Mouse (Mus musculus): ENCODE measurements around the gene Ypel5. TPM values are rescaled to one million over a fixed set of nuclear protein-coding genes. Genes with fewer than 3 reads are reported as not detected.
A peak's percentile ranks its signal among the peaks of the same experiment; 100 is the strongest.

Gene Ypel5
- polyA plus RNA-seq, 1 experiment from 2014 or later: 109 TPM

DNA sequence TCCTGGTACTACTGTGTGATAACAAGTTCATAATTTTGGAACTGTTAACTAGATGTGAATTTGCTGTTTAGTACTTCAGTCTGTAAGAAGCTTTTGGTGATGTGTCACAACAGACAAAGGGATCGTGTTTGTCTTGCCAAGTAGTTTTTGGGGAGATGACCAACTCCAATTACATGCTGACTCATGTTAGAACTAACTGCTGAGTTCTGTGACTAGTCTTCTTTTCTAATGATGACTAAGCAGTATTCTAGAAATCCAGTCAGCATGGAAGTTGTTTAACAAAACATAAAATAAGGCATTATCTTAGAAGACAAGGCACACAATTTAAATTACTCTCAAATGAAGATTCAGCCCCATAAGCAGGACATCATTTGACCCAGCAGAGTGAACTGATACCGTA lies 2.7 kb downstream of the Ypel5 start:
- Histone ChIP-seq H3K4me3 (ENCODE audit: low read depth, low read length) (no peak overlapping the region), H3K27me3 (replicated peaks; ENCODE audit: insufficient read depth, low read length) (no peaks in the 10 kb centered on the region), H3K27ac (ENCODE audit: low read length) (no peak overlapping the region), H3K36me3 (ENCODE audit: insufficient read depth, low read length) (no peaks in the 10 kb centered on the region), H3K4me1 (ENCODE audit: insufficient read depth, low read depth, low read length) (0 out of 2 replicates have a peak, but pooled peaks cover 2% of the 10 kb centered on the region), H3K4me2 (replicated peaks; ENCODE audit: low read depth, low read length) (no peak overlapping the region), H3K9ac (replicated peaks; ENCODE audit: low read depth) (no peak overlapping the region), H3K9me3 (ENCODE audit: low read length) (no peaks in the 10 kb centered on the region)
- WGBS: 76% methylated on average over 2 of the region's 2 CpGs
- no peak for ATAC-seq
- no peak for DNase-seq (ENCODE audit: low spot score)
- TF ChIP-seq EP300 (IDR thresholded peaks at IDR 0.05) (no peak), CTCF (IDR thresholded peaks at IDR 0.05) (no peak)

DNA sequence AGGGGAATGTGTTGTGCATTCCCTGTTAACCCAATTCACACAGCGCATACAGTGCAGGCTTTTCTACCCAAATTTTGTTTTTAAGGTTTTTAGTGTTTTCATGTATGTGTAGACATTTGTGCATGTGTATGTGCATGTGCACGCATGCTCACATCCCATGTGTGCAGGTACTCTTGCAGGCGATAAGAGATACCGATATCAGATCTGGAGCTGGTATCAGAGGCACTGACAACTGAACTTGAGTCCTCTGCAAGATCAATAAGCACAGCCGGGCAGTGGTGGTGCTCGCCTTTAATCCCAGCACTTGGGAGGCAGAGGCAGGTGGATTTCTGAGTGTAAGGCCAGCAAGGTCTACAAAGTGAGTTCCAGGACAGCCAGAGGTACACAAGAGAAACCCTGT lies 8.1 kb downstream of the Ypel5 start:
- H3K4me3 ChIP-seq (ENCODE audit: low read depth, low read length): no peak overlapping the region
- 93% methylated on average over 6 of the region's 6 CpGs for WGBS
- ATAC-seq: no peak

DNA sequence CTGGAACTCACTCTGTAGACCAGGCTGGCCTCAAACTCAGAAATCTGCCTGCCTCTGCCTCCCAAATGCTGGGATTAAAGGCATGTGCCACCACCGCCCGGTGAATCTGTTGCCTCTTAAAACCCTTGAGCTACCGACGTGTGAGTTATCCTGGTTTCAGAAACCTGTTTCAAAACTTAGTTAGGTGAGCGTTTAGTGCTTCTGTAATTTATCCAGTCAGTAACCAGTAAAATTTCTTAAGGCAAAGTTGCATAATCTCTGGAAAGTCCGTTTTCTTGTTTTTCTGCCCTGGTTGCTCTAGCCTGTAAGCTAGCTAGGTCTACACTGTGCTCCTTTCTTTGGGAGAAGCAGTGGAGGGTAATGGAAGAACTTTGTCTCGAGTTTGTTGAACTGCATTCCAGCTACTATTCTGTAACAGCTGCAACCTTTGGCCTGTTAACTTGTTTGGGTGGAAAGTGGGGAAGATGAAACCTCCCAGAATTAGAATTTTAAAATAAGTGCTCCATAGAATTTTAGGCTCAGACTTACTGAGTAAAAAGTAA lies 8.8 kb downstream of the Ypel5 start:
- TF ChIP-seq CTCF (IDR thresholded peaks at IDR 0.05) (no peak), EP300 (IDR thresholded peaks at IDR 0.05) (no peak)
- Histone ChIP-seq H3K9ac (replicated peaks; ENCODE audit: low read depth) (no peak overlapping the region), H3K9me3 (ENCODE audit: low read length) (no peaks in the 10 kb centered on the region), H3K4me3 (ENCODE audit: low read depth, low read length) (no peak overlapping the region), H3K36me3 (ENCODE audit: insufficient read depth, low read length) (peaks cover 5% of the 10 kb centered on the region; the same call in 1 of the 2 replicates), H3K27ac (ENCODE audit: low read length) (no peak overlapping the region), H3K27me3 (replicated peaks; ENCODE audit: insufficient read depth, low read length) (no peaks in the 10 kb centered on the region), H3K4me1 (ENCODE audit: insufficient read depth, low read depth, low read length) (no peaks in the 10 kb centered on the region), H3K4me2 (replicated peaks; ENCODE audit: low read depth, low read length) (no peak overlapping the region)
- no peak for DNase-seq (ENCODE audit: low spot score)
- ATAC-seq: no peak
- 71% methylated on average over 7 of the region's 7 CpGs for WGBS

More for the DNA sequence above, 8.1 kb downstream of the Ypel5 start:
- no peak for DNase-seq (ENCODE audit: low spot score)
- TF ChIP-seq EP300 (IDR thresholded peaks at IDR 0.05) (no peak), CTCF (IDR thresholded peaks at IDR 0.05) (no peak)
- H3K9me3 ChIP-seq (ENCODE audit: low read length): no peaks in the 10 kb centered on the region
- no peaks in the 10 kb centered on the region for H3K4me1 ChIP-seq (ENCODE audit: insufficient read depth, low read depth, low read length)
- H3K36me3 ChIP-seq (ENCODE audit: insufficient read depth, low read length): no peaks in the 10 kb centered on the region
- no peaks in the 10 kb centered on the region for H3K27me3 ChIP-seq (replicated peaks; ENCODE audit: insufficient read depth, low read length)
- no peak overlapping the region for H3K9ac ChIP-seq (replicated peaks; ENCODE audit: low read depth)
- no peak overlapping the region for H3K27ac ChIP-seq (ENCODE audit: low read length)
- H3K4me2 ChIP-seq (replicated peaks; ENCODE audit: low read depth, low read length): no peak overlapping the region

DNA sequence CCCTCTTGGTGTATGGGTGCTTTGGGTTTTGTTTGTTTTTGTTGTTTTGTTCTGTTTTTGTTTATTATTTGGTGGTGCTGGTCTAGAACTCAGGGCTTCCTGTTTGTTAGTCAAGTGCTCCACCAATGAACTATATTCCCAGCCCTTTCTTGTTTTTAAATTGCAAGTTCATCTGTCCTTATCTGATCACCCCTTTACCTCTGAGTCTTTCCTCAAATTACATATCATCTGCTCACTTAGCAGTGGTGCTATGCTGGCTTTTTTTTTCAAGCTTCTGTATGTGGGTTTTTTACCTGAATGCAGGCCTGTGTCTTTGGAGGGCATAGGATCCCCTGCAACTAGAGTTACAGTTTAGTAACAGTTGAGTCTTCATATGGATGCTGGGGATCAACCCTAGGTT lies 9.3 kb downstream of the Ypel5 start:
- Histone ChIP-seq H3K4me1 (ENCODE audit: insufficient read depth, low read depth, low read length) (no peaks in the 10 kb centered on the region), H3K36me3 (ENCODE audit: insufficient read depth, low read length) (peaks cover 10% of the 10 kb centered on the region; the same call in 1 of the 2 replicates), H3K4me3 (ENCODE audit: low read depth, low read length) (no peak overlapping the region), H3K9me3 (ENCODE audit: low read length) (no peaks in the 10 kb centered on the region), H3K9ac (replicated peaks; ENCODE audit: low read depth) (no peak overlapping the region), H3K27ac (ENCODE audit: low read length) (no peak overlapping the region), H3K27me3 (replicated peaks; ENCODE audit: insufficient read depth, low read length) (no peaks in the 10 kb centered on the region), H3K4me2 (replicated peaks; ENCODE audit: low read depth, low read length) (no peak overlapping the region)
- TF ChIP-seq CTCF (IDR thresholded peaks at IDR 0.05) (no peak), EP300 (IDR thresholded peaks at IDR 0.05) (no peak)
- no peak for DNase-seq (ENCODE audit: low spot score)
- no peak for ATAC-seq

DNA sequence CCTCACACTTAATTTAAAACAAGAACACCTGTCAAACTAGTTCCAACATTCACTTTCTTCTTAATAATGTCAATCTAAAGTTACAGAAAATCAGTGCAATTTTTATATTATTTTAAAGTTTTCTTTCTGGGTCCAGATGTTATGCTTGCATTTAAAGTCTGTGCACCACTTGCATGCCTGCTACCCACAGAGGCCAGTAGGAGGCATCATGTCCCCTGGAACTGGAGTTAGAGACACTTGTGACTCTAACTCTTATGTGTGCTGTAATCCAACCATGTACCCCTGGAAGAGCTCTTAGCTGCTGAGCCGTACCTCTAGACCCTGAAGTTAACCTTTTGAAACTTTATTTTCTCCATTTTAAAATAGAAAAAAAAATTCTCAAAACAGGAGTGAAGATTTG lies 19.0 kb downstream of the Ypel5 start:
- no peak for TF ChIP-seq EP300 (IDR thresholded peaks at IDR 0.05)
- TF ChIP-seq CTCF (IDR thresholded peaks at IDR 0.05): peak; percentile 41
- Histone ChIP-seq H3K4me2 (replicated peaks; ENCODE audit: low read depth, low read length) (no peak overlapping the region), H3K4me1 (ENCODE audit: insufficient read depth, low read depth, low read length) (no peaks in the 10 kb centered on the region), H3K27me3 (replicated peaks; ENCODE audit: insufficient read depth, low read length) (no peaks in the 10 kb centered on the region), H3K4me3 (ENCODE audit: low read depth, low read length) (no peak overlapping the region), H3K36me3 (ENCODE audit: insufficient read depth, low read length) (peaks cover 3% of the 10 kb centered on the region; the same call in 1 of the 2 replicates), H3K27ac (ENCODE audit: low read length) (no peak overlapping the region), H3K9me3 (ENCODE audit: low read length) (no peaks in the 10 kb centered on the region), H3K9ac (replicated peaks; ENCODE audit: low read depth) (no peak overlapping the region)
- ATAC-seq: no peak
- 68% methylated on average over 1 of the region's 1 CpGs for WGBS
- DNase-seq (ENCODE audit: low spot score): no peak

DNA sequence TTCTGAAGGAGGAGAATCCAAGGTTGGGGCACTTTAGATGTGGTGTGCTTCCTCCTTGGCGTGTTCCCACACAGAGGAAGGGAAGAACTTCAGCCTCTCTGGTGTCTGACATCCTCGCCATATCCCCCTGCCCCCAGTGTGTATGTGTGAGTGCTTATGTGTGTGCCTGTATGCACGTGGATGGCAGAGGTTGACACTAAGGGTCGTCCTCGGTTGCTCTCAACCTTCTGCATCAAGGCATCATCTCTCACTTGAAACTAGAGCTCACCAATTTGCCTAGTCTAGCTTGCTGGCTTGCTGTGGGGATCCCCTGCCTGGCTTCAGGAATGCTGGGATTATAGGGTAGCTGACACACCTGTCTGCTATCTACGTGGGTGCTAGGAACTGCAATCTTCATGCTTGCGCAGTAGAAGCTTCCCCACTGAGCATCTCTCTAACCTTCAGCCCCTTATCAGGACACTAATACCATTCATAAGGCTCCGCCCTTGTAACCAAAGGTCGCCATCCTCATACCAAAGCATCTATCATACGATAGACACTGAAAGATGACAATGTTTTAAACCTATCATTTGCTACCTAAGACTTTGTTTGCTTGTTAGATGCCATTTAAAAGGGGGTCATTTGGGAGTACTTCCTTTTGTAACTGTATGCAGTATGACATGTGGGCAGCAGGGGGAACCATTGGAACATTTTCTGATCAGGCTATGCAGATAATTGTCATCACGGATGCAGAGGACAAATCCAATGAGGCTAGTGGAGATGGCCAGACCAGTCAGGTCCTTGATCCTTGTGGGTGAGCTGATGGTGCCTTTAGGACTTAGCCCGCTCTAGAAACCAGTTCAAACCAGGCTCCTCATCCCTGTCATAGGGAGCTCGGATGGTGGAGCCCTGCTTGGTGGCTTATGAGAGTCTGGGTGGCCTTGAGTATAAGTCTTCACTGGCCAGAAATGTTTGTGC lies 21.7 kb downstream of the Ypel5 start:
- no peak overlapping the region for H3K4me2 ChIP-seq (replicated peaks; ENCODE audit: low read depth, low read length)
- no peak overlapping the region for H3K9ac ChIP-seq (replicated peaks; ENCODE audit: low read depth)
- no peak for TF ChIP-seq EP300 (IDR thresholded peaks at IDR 0.05)
- TF ChIP-seq CTCF (IDR thresholded peaks at IDR 0.05): peak; percentile 87
- H3K27ac ChIP-seq (ENCODE audit: low read length): no peak overlapping the region
- H3K27me3 ChIP-seq (replicated peaks; ENCODE audit: insufficient read depth, low read length): no peaks in the 10 kb centered on the region
- DNase-seq (ENCODE audit: low spot score): peak; percentile 68
- H3K36me3 ChIP-seq (ENCODE audit: insufficient read depth, low read length): no peaks in the 10 kb centered on the region
- peak; percentile 57 for ATAC-seq
- no peaks in the 10 kb centered on the region for H3K4me1 ChIP-seq (ENCODE audit: insufficient read depth, low read depth, low read length)
- 52% methylated on average over 13 of the region's 13 CpGs for WGBS
- no peaks in the 10 kb centered on the region for H3K9me3 ChIP-seq (ENCODE audit: low read length)
- H3K4me3 ChIP-seq (ENCODE audit: low read depth, low read length): no peak overlapping the region
